Comparison of ENCODE assay signal across 8 mouse cellular contexts in genomic region chr2:112196859-112197258, GRCm38 (mm10). TPM values are rescaled to one million over a fixed set of nuclear protein-coding genes. Genes with fewer than 3 reads are reported as not detected.
A peak's percentile ranks its signal among the peaks of the same experiment; 100 is the strongest.
DNase-seq lines count a peak whose midpoint lies in the region; ATAC-seq lines count a peak whose summit lies in the region.

No protein-coding gene starts in this region.

- 3% methylated on average over 2 of the region's 2 CpGs for WGBS in neural tube, embryonic 12.5 days
- 1% methylated on average over 2 of the region's 2 CpGs for WGBS in neural tube, embryonic 15.5 days
- WGBS in midbrain, embryonic 15.5 days, result under 1% methylated on average over 2 of the region's 2 CpGs

- no peaks in the 10 kb centered on the region for H3K36me3 ChIP-seq in neural tube, embryonic 12.5 days
- H3K36me3 ChIP-seq in neural tube, embryonic 15.5 days, result no peaks in the 10 kb centered on the region
- no peaks in the 10 kb centered on the region for H3K36me3 ChIP-seq in midbrain, embryonic 15.5 days (replicated peaks)

- H3K4me3 ChIP-seq in neural tube, embryonic 12.5 days, result no peak overlapping the region
- H3K4me3 ChIP-seq in neural tube, embryonic 15.5 days (replicated peaks), result no peak overlapping the region
- no peak overlapping the region for H3K4me3 ChIP-seq in midbrain, embryonic 15.5 days

- H3K9me3 ChIP-seq in neural tube, embryonic 12.5 days, result no peaks in the 10 kb centered on the region
- H3K9me3 ChIP-seq in neural tube, embryonic 15.5 days (replicated peaks), result no peaks in the 10 kb centered on the region
- H3K9me3 ChIP-seq in midbrain, embryonic 15.5 days, result no peaks in the 10 kb centered on the region

- H3K27me3 ChIP-seq in neural tube, embryonic 12.5 days (replicated peaks), result no peaks in the 10 kb centered on the region
- H3K27me3 ChIP-seq in neural tube, embryonic 15.5 days (replicated peaks), result no peaks in the 10 kb centered on the region
- no peaks in the 10 kb centered on the region for H3K27me3 ChIP-seq in midbrain, embryonic 15.5 days (replicated peaks)

- H3K4me2 ChIP-seq in neural tube, embryonic 12.5 days (replicated peaks), result no peak overlapping the region
- no peak overlapping the region for H3K4me2 ChIP-seq in neural tube, embryonic 15.5 days
- H3K4me2 ChIP-seq in midbrain, embryonic 15.5 days, result no peak overlapping the region

- peak; percentile 85 for ATAC-seq in neural tube, embryonic 12.5 days (ENCODE audit: low FRiP score, low read depth)
- no peak for ATAC-seq in neural tube, embryonic 15.5 days (ENCODE audit: low FRiP score)
- peak; percentile 87 for ATAC-seq in midbrain, embryonic 15.5 days (replicated peaks)

- no peak overlapping the region for H3K9ac ChIP-seq in neural tube, embryonic 12.5 days
- no peak overlapping the region for H3K9ac ChIP-seq in neural tube, embryonic 15.5 days (replicated peaks)
- no peak overlapping the region for H3K9ac ChIP-seq in midbrain, embryonic 15.5 days

- no peaks in the 10 kb centered on the region for H3K4me1 ChIP-seq in neural tube, embryonic 12.5 days
- H3K4me1 ChIP-seq in neural tube, embryonic 15.5 days, result no peaks in the 10 kb centered on the region
- no peaks in the 10 kb centered on the region for H3K4me1 ChIP-seq in midbrain, embryonic 15.5 days

- no peak overlapping the region for H3K27ac ChIP-seq in neural tube, embryonic 12.5 days
- no peak overlapping the region for H3K27ac ChIP-seq in neural tube, embryonic 15.5 days (replicated peaks)
- H3K27ac ChIP-seq in midbrain, embryonic 15.5 days, result no peak overlapping the region

- DNase-seq in ZHBTc4 (ENCODE audit: low read depth, low spot score), result peak; percentile 78
- peak; percentile 31 to 44 for DNase-seq in cerebellum, postnatal 36 days
- DNase-seq in heart, postnatal 4 days, result peak; percentile 42
- peak; percentile 19 to 27 for DNase-seq in layer of hippocampus, postnatal 36 days
- peak; percentile 10 for DNase-seq in yolk sac, embryonic 10.5 days (ENCODE audit: low spot score)

RNA-seq across cellular contexts. Expression of gene Lpcat4, which starts 42.4 kb away (rescaled TPM):
- 15.9 and 16.8 TPM in 2 replicates for polyA plus RNA-seq in neural tube, embryonic 12.5 days (2016; fragmentation: Nextera tagmentation; extraction: Ambion mirVana)
- 26.7 and 27.8 TPM in 2 replicates for polyA plus RNA-seq in neural tube, embryonic 15.5 days (2015; fragmentation: Nextera tagmentation; extraction: Ambion mirVana)
- total RNA-seq in heart, postnatal 4 days (2021), result 1 to 10 TPM; 6.6 to 7.7 TPM
- total RNA-seq in layer of hippocampus, postnatal 36 days (2021), result 10 to 100 TPM; 76.7 to 82.7 TPM
- polyA plus RNA-seq in midbrain, embryonic 15.5 days (2015; fragmentation: Nextera tagmentation; extraction: Ambion mirVana), result 21.9 and 26.0 TPM in 2 replicates

RNA-seq across cellular contexts. Expression of gene Olfr1318, which starts 42.9 kb away (rescaled TPM):
- not detected in 2 replicates for polyA plus RNA-seq in neural tube, embryonic 12.5 days (2016; fragmentation: Nextera tagmentation; extraction: Ambion mirVana)
- not detected in 2 replicates for polyA plus RNA-seq in neural tube, embryonic 15.5 days (2015; fragmentation: Nextera tagmentation; extraction: Ambion mirVana)
- not detected for total RNA-seq in heart, postnatal 4 days (2021)
- total RNA-seq in layer of hippocampus, postnatal 36 days (2021), result not detected
- not detected in 2 replicates for polyA plus RNA-seq in midbrain, embryonic 15.5 days (2015; fragmentation: Nextera tagmentation; extraction: Ambion mirVana)

RNA-seq across cellular contexts. Expression of gene Olfr1317, which starts 56.7 kb away (rescaled TPM):
- not detected in 2 replicates for polyA plus RNA-seq in neural tube, embryonic 12.5 days (2016; fragmentation: Nextera tagmentation; extraction: Ambion mirVana)
- polyA plus RNA-seq in neural tube, embryonic 15.5 days (2015; fragmentation: Nextera tagmentation; extraction: Ambion mirVana), result not detected in 2 replicates
- not detected for total RNA-seq in heart, postnatal 4 days (2021)
- total RNA-seq in layer of hippocampus, postnatal 36 days (2021), result not detected
- polyA plus RNA-seq in midbrain, embryonic 15.5 days (2015; fragmentation: Nextera tagmentation; extraction: Ambion mirVana), result not detected in 2 replicates

Comparison
In these comparisons a context has a peak if more than half of its experiments do, and no peak if none do; other contexts are left out.
1. DNase-seq: peak in every context shown above with its lines; median percentile 78 in ZHBTc4; 42 in heart, postnatal 4 days; 38 in cerebellum, postnatal 36 days; 23 in layer of hippocampus, postnatal 36 days; 10 in yolk sac, embryonic 10.5 days.